Mouse (Mus musculus) cortical plate, adult 2 months (tissue): ENCODE measurements at regions not wholly inside any gene's neighbourhood (a gene's known extent, or its start where the extent isn't known, plus 50 kb on each side); places are given as distances from the start of the nearest gene placed in this dataset.
A peak's percentile ranks its signal among the peaks of the same experiment; 100 is the strongest.

Experiments used
- H3K27ac ChIP-seq: fragments of 200-500 bp; 2 replicates; pipeline ENCODE4 v1.5.1; 2012; ENCODE audit warnings: low read length, control low read depth, inconsistent platforms; ENCODE audit not compliant: insufficient read depth
- H3K4me1 ChIP-seq: fragments of 200-500 bp; 2 replicates; pipeline ENCODE4 v1.6.1; 2011; ENCODE audit warnings: low read length; ENCODE audit not compliant: control insufficient read depth, insufficient read depth
- H3K4me3 ChIP-seq: fragments of 200-500 bp; 2 replicates; pipeline ENCODE4 v1.5.1; 2011; ENCODE audit warnings: mild to moderate bottlenecking, low read length, control low read depth; ENCODE audit not compliant: insufficient read depth
- CTCF ChIP-seq: fragments of 200-500 bp; IDR thresholded peaks from 2 replicates; pipeline ENCODE4 v1.5.1; 2011; ENCODE audit warnings: mild to moderate bottlenecking, control low read depth, low read length; ENCODE audit not compliant: insufficient read depth; ENCODE audit errors: extremely low read depth
- POLR2A ChIP-seq: fragments of 200-500 bp; IDR thresholded peaks from 2 replicates; pipeline ENCODE4 v1.6.1; 2011; ENCODE audit warnings: mild to moderate bottlenecking, low read length, control low read depth; ENCODE audit not compliant: insufficient read depth; ENCODE audit errors: extremely low read depth

GRCm38 (mm10) chrX:62176011-62176410, 107.3 kb upstream of the 4933402E13Rik start:
- Histone ChIP-seq H3K4me3 (no peak overlapping the region), H3K27ac (no peak overlapping the region), H3K4me1 (no peaks in the 10 kb centered on the region)
- no peak for TF ChIP-seq POLR2A
- TF ChIP-seq CTCF = no peak

GRCm38 (mm10) chrX:62180089-62180488, 103.2 kb upstream of the 4933402E13Rik start:
- Histone ChIP-seq H3K4me3 (no peak overlapping the region), H3K27ac (no peak overlapping the region), H3K4me1 (no peaks in the 10 kb centered on the region)
- no peak for TF ChIP-seq POLR2A
- TF ChIP-seq CTCF = peak; percentile 26
